Mouse (Mus musculus) adrenal gland, postnatal 25 days (tissue): Measurements from ENCODE around the gene Sema4b. TPM values are rescaled to one million over a fixed set of nuclear protein-coding genes. Genes with fewer than 3 reads are reported as not detected.

ENCODE experiments used
- DNase-seq: peaks from one replicate; pipeline ENCODE4 v3.0.0; 2021; ENCODE audit warnings: mixed read lengths
- total RNA-seq: library from RNA; stranded (reverse); gene quantifications from 2 replicates; pipeline ENCODE4 v1.2.3, GENCODE M21; 2021

Sema4b gene
- total RNA-seq, 1 experiment from 2014 or later, result 68.9 TPM

DNA sequence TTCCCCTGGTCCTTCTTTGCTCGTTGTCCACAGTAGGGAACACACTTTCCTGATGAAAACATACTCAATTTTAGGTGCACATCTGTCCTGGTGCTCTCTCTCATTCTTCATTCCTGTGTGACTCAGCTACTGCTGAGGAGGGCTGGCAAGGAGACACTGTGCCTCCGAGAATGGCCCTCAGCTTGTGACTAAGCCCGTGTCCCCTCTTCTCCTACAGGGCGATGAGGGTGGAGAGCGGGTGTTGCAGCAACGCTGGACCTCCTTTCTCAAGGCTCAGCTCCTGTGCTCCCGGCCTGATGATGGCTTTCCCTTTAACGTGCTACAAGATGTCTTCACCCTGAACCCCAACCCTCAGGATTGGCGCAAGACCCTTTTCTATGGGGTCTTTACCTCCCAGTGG, 32.0 kb downstream of the Sema4b start:
- DNase-seq, result no peak

DNA sequence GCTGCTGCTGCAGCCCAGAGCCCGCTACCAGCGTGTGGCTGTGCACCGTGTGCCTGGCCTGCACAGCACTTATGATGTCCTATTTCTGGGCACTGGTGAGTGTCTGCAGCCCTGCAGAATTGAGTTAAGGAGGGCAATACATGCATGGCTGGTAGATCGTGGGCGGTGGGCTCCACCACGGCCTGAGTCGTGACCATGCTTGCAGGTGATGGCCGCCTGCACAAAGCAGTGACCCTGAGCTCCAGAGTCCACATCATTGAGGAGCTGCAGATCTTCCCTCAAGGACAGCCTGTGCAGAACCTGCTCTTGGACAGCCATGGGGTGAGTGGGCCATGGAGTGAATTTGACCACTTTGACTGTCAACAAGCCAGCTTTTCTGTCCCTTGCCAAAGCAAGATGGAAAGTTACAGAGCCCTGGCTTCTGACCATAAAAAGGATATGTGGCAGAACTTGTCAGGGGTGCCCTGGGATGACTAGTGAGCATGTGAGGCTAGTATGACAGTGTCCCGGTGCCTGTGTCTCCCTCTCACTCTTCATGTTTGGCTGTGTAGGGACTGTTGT, 33.7 kb downstream of the Sema4b start:
- no peak for DNase-seq

DNA sequence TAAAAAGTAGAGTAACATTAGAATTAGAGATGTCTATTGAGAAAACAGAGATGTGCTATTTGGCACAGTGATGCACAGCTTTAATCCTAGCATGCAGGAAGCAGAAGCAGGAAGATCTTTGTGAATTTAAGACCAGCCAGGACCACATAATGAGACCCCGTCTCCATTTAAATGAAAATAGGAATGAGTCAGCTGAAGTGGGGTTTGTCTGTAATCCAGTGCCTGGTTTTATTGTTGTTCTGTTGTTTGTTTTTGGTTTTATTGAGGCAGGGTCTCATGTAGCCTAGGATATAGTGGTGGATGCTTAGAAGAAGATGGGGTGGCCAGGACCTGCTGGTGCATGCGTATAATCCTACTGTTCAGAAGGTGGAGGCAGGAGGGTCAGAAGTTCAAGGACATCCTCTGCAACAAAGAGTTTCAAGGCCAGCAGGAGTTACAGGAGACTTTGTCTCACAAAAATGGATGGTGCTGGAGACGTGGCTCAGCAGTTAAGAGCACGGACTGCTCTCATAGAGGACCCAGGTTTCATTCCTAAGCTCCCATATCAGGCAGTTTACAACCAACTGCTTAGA, 34.6 kb downstream of the Sema4b start:
- DNase-seq, result no peak

GRCm38 (mm10) chr7:80227065-80227464, 40.4 kb downstream of the Sema4b start:
- DNase-seq, result no peak

GRCm38 (mm10) chr7:80230196-80230595, 43.6 kb downstream of the Sema4b start:
- no peak for DNase-seq

DNA sequence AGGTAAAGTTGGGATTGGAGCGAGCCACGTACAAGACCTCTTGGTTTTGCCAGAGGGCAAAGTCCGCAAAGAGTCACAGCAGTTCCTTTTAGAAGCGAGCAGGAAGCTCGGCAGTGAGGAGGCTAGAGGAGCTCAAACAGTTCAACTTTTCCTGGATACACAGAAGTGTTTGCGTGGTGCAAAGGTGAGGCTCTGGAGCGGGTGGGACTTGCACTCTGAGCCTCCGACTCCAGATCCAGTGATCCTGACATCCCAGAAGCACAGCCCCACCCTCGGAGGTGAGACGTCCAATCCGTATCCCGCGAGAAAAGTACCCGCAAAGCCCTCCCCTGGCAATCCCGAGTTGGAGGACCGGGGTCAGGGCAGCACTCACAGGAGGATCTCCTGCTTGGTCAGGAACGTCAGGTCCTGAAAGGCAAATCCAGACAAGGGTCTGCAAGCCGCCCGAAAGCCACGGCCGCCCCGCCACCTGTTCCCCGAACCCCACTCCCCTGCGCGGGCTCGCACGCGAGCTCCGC, 45.4 kb downstream of the Sema4b start:
- no peak for DNase-seq

- DNase-seq, result peak; percentile 97
These were observed 45.9 kb downstream of the Sema4b start, which contains the start of the genes Cib1 and Gdpgp1 for GRCm38 (mm10) chr7:80232489-80233029. Cib1 (minus strand) TSS chr7:80232813. Gdpgp1 (plus strand) TSS chr7:80232865.

DNA sequence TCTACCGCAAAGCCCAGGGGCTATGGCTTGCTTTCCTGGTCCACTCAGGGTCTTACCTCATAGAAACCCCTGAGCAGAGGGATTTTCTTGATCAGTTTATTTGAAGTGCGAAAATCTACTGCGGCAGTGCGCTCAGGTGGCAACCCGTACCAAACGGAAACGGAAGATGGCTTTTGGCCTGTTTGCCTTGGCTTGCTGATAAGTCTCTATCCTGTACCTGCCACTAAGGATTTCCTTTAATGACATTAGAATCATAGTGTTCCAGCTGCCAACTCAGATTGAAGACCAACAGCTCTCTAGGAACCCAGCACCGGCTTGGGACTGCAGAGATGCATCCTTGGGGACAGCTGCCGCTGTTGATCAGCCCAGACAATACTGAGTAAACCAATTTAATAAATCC, 47.2 kb downstream of the Sema4b start:
- no peak for DNase-seq

DNA sequence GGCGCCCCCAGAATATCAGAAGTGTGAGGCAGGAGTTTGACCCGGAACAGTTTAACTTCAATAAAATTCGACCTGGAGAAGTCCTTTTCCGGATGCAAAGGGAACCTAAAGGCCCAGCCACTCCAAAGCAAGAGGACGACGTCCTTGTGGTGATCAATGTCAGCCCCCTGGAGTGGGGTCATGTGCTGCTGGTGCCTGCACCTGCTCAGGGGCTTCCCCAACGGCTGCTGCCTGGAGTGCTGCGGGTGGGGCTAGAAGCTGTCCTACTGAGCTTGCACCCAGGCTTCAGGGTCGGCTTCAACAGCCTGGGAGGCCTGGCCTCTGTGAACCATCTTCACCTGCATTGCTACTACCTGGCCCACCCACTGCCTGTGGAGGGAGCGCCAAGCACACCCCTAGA, 51.9 kb downstream of the Sema4b start:
- no peak for DNase-seq

- no peak for DNase-seq
These were observed 55.0 kb downstream of the Sema4b start for GRCm38 (mm10) chr7:80241661-80242060.

DNA sequence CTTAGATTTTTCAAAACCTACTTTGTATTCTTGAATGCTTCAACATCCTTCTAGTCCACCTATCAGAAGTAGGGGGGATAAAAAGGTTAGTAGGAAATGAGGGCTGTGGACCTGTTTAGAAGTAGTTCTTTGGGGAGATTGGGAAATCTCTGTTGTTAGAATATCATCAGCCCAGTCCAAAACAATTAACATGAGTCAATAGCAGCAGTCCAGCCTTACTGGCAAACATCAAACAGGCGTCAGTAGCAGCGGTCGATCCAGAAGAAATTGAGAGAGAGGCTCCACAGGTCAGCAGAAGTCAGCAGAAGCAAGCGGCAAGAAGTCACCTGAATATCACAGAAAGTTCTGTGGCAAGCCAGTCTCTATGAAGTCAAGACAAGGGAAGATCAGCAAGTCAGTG, 58.2 kb downstream of the Sema4b start:
- no peak for DNase-seq

GRCm38 (mm10) chr7:80246148-80246721, 59.6 kb downstream of the Sema4b start, which contains the start of gene Ttll13:
Ttll13 (plus strand) TSS chr7:80246376.
- DNase-seq, result peak; percentile 97

DNA sequence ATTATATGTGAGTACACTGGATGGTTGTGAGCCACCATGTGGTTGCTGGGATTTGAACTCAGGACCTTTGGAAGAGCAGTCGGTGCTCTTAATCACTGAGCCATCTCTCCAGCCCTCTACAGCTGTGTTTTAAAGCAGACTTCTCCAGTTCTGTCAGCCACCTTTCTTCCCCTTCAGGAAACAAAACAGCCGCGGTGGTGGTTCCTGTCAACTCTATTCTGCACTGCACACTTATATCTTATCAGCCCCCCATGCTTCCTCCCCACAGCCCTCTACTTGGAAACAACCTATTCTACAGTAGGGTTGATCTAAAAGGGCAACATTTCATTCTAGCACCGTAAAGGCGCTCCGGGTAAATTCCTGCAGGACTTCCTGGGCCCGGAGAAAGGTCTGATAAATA, 60.2 kb downstream of the Sema4b start:
- DNase-seq, result no peak

- no peak for DNase-seq
These were observed 65.8 kb downstream of the Sema4b start for GRCm38 (mm10) chr7:80252437-80252836.

GRCm38 (mm10) chr7:80252886-80253285, 66.2 kb downstream of the Sema4b start:
- no peak for DNase-seq

DNA sequence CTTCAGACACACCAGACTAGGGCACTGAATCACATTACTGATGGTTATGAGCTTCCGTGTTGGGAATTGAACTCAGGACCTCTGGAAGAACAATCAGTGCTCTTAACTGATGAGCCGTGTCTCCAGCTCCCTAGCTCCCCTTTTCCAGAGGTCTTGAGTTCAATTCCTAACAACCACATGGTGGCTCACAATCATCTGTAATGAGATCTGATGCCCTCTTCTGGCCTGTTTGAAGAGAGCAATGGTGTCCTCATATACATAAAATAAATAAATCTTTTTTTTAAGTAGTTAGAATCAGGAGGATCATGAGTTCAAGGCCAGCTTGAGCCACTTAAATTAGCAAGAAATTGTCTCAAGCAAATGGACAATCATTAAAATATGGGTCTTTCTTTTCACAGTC, 69.3 kb downstream of the Sema4b start:
- DNase-seq, result no peak

- no peak for DNase-seq
These were observed 71.1 kb downstream of the Sema4b start for GRCm38 (mm10) chr7:80257706-80258105.

DNA sequence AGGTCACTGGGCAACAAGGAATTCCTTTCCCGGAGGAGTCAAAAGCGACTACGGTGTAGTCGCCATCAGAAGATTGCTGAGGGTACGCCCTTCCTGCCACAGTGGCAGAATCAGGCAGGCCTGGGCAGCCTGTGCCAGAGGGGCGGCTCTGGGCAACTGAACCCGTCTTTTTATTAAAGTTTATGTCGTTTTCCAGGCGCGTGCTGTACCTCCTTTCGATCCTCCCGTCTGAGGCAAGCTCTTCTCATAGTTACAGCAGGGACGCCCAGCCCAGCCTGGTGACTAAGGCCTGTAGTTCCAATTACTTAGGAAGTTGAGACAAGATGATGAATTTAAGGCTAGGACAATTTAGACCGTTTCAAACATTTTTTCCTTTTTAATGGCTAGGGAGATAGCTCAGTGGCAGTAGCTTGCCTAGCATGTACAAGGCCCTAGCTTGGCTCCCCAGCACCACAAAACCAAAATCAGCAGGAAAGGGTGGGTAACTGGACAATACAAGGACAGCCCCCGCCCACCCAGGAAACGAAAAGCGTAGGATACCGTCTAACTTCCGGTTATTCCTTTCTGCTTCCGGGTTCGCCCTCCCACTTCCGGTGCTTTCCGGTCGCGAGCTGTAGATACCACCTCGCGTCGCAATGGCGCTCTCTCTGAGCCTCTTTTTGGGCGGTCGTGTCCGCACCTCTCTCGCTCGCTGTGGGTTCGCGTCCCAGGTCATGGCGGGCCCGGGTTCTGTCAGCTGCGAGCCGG, 74.2 kb downstream of the Sema4b start, which contains the start of gene Ngrn:
Ngrn (plus strand) TSS at position 591 of the 747 bp plus-strand sequence.
- DNase-seq, result peak; percentile 83

DNA sequence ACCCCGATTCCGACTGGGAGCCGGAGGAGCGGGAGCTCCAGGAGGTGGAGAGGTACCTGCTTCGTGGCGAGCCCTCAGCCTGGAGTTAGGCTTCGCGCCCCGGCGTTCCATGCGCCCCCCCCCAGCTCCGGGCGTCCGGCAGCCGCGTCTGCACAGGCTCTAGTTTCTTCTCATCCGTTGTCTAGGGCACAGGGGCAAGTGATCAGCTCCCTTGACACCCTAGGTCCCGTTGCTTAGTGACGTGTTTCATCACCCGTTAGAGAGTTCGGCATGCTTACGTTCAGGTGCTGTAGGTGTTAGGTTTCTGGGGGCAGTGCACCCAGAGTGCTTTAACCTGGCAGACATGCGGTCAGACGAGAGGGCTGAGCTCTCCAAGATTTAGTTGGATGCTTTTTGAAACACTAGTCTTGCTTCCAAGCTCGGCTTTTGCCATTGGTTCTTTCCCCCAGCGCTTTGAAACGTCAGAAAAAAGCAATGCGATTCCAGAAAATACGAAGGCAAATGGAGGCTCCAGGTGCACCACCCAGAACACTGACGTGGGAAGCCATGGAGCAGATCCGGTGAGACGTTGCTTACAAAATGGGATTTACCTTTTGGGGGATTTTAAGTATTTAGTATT, 74.8 kb downstream of the Sema4b start:
- no peak for DNase-seq

DNA sequence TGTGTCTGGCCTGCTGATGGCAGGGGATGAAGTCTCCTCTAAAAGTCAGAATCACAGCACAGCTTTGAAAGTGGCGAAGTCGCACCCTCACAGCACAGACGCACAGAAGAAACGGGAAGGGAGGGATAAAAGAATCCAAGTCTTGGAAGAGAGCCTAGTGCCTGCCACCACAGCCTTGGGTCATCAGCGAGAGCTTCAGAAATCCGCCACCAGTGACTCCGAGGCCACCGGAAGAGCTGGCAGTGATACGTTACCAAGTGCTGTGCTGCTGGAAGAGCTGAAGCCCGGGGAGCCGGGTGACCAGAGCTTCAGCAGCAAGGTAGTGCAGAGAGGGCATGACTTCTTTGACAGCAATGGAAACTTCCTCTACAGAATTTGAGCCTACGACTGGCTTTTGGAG, 78.0 kb downstream of the Sema4b start:
- DNase-seq, result peak; percentile 30

GRCm38 (mm10) chr7:80267764-80268163, 81.1 kb downstream of the Sema4b start:
- DNase-seq, result no peak
